Mouse (Mus musculus) forebrain, embryonic 11.5 days (tissue): ENCODE results near the gene Fuz. TPM values are rescaled to one million over a fixed set of nuclear protein-coding genes. Genes with fewer than 3 reads are reported as not detected.
"Not testable (repeated sequence)": the region's sequence is repeated elsewhere in the genome, so short reads cannot be mapped to it uniquely, and the experiment has no call there.

ENCODE experiments used
- ATAC-seq: fragments of 200-750 bp; cut with Nextera tagmentation; replicated peaks from 2 replicates; pipeline ENCODE4 v1.8.0; 2017; ENCODE audit warnings: moderate TSS enrichment; ENCODE audit not compliant: low FRiP score
- DNase-seq: peaks from one replicate; pipeline ENCODE4 v3.0.0-alpha.2; 2017; ENCODE audit warnings: low spot score
- H3K27ac ChIP-seq: fragments of 300-500 bp; sonication (generic); 2 replicates; pipeline ENCODE4 v1.5.1; 2014; ENCODE audit warnings: low read depth, low read length
- H3K27me3 ChIP-seq: fragments of 300-500 bp; sonication (generic); 2 replicates; pipeline ENCODE4 v1.6.1; 2014; ENCODE audit warnings: mild to moderate bottlenecking, low read length, mixed read lengths; ENCODE audit not compliant: control insufficient read depth, insufficient read depth
- H3K36me3 ChIP-seq: fragments of 300-500 bp; sonication (generic); 2 replicates; pipeline ENCODE4 v1.6.1; 2014; ENCODE audit warnings: mild to moderate bottlenecking, low read length, moderate library complexity, mixed read lengths; ENCODE audit not compliant: control insufficient read depth, insufficient read depth
- H3K4me1 ChIP-seq: fragments of 300-500 bp; sonication (generic); replicated peaks from 2 replicates; pipeline ENCODE4 v1.6.1; 2014; ENCODE audit warnings: low read length, mixed read lengths; ENCODE audit not compliant: control insufficient read depth, insufficient read depth
- H3K4me2 ChIP-seq: fragments of 300-500 bp; sonication (generic); 2 replicates; pipeline ENCODE4 v1.6.1; 2014; ENCODE audit warnings: low read depth, mild to moderate bottlenecking, low read length, moderate library complexity, mixed read lengths; ENCODE audit not compliant: severe bottlenecking
- H3K4me3 ChIP-seq: fragments of 300-500 bp; sonication (generic); 2 replicates; pipeline ENCODE4 v1.5.1; 2014; ENCODE audit warnings: low read depth, low read length
- H3K9ac ChIP-seq: fragments of 300-500 bp; sonication (generic); 2 replicates; pipeline ENCODE4 v1.6.1; 2014; ENCODE audit warnings: low read length
- H3K9me3 ChIP-seq: fragments of 300-500 bp; sonication (generic); 2 replicates; pipeline ENCODE4 v1.6.1; 2016; ENCODE audit warnings: low read length, mixed read lengths; ENCODE audit not compliant: control insufficient read depth
- WGBS: fragments of 180-500 bp; shearing (Covaris S2); extraction: QIAGEN DNeasy Blood & Tissue Kit; methylation state at CpG from one replicate; pipeline ENCODE4 v1.1.7; 2014; 5-methylcytosine and 5-hydroxymethylcytosine counted together
- polyA plus RNA-seq: library from polyadenylated mRNA; unstranded; fragments of >200 nt; fragmentation: Nextera tagmentation; extraction: Ambion mirVana; gene quantifications from 2 replicates; pipeline ENCODE4 v1.2.1, GENCODE M21; 2014

Gene Fuz
- polyA plus RNA-seq, 1 experiment from 2014 or later: 32.9 TPM

DNA sequence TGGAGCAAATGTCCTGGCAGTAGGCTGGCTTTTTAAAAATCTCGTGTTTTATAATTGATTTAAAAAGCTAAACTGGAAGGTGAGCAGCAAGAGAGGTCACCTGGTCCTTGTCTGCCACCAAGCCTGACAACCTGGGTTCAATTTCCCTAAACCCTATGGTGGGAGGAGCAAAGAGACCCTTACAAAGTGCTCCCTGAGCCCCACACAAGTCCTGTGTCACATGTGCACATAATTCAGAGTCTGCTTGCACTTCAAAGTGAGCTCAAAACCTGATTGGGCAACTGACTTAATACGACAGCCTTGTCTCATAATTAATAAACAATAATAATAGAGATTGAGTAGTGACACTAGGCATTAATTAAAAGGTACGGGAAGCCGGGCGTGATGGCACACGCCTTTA lies 25.3 kb upstream of the Fuz start:
- no peaks in the 10 kb centered on the region for H3K9me3 ChIP-seq
- H3K4me1 ChIP-seq: peaks cover 29% of the 10 kb centered on the region
- H3K27ac ChIP-seq: peak overlapping the region; percentile 100; the same call in 1 of the 2 replicates
- DNase-seq (no peak), ATAC-seq (no peak)
- H3K4me3 ChIP-seq: peak overlapping the region; percentile 99
- no peaks in the 10 kb centered on the region; the same call in 1 of the 2 replicates for H3K36me3 ChIP-seq
- WGBS: 85% methylated on average over 6 of the region's 6 CpGs
- peak overlapping the region; percentile 94; the same call in 1 of the 2 replicates for H3K4me2 ChIP-seq
- no peaks in the 10 kb centered on the region for H3K27me3 ChIP-seq
- H3K9ac ChIP-seq: no peak overlapping the region; the same call in 1 of the 2 replicates

DNA sequence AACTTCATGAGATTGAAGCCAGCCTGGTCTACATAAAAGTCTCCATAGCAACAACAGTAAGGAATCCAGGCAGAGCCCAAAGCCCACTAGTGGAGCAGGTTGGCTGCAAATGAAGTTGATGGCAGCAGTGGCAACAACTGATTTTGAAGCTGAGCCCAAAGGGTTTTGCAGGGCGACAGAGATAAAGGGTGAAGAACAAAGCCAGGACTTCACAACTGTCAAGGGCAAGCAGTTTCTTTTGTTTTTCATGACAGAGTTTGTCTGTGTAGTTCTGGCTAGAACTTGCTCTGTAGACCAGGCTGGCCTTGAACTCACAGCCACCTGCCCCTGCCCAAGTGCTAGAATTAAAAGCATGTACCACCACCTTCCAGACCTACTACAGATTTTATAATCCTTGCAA lies 24.7 kb upstream of the Fuz start:
- Histone ChIP-seq H3K27me3 (no peaks in the 10 kb centered on the region), H3K4me2 (no peak overlapping the region), H3K4me3 (no peak overlapping the region), H3K4me1 (peaks cover 25% of the 10 kb centered on the region), H3K9me3 (no peaks in the 10 kb centered on the region), H3K36me3 (no peaks in the 10 kb centered on the region), H3K9ac (no peak overlapping the region), H3K27ac (no peak overlapping the region)
- ATAC-seq (no peak), DNase-seq (no peak)
- WGBS: 42% methylated on average over 1 of the region's 1 CpGs

- WGBS: 94% methylated on average over 2 of the region's 2 CpGs
- not testable (repeated sequence) for H3K27me3 ChIP-seq, H3K4me2 ChIP-seq, DNase-seq, H3K36me3 ChIP-seq, H3K9ac ChIP-seq, H3K9me3 ChIP-seq, H3K27ac ChIP-seq, H3K4me3 ChIP-seq, ATAC-seq
- H3K4me1 ChIP-seq: peaks cover 19% of the 10 kb centered on the region
Measured at GRCm38 (mm10) chr7:44871774-44872173, 24.1 kb upstream of the Fuz start.

DNA sequence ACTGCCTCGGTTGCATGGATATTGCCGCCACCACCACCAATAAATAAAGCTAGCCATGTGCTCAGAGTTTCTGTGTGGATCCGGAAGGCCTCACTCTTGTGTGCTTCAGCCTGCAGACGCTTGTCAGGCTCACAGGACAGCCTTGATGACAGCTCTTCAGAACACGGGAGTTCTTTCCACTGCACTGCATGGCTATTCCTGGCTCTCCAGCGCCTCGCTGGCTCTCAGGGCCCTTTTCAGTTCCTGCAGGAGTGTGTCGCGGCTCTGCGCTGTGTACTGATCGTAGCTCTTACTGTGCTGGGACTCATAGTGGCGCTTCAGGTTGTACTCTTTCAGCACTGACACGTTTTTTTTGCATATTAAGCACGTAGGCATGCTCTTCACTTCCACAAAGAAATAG lies 18.0 kb upstream of the Fuz start:
- Histone ChIP-seq H3K4me1 (no peaks in the 10 kb centered on the region), H3K27ac (no peak overlapping the region), H3K27me3 (no peaks in the 10 kb centered on the region), H3K9ac (no peak overlapping the region), H3K4me2 (no peak overlapping the region), H3K36me3 (peaks cover 26% of the 10 kb centered on the region; the same call in 1 of the 2 replicates), H3K4me3 (no peak overlapping the region), H3K9me3 (no peaks in the 10 kb centered on the region)
- no peak for DNase-seq
- ATAC-seq: no peak
- 91% methylated on average over 14 of the region's 14 CpGs for WGBS

- H3K36me3 ChIP-seq: peaks cover 31% of the 10 kb centered on the region
- H3K4me2 ChIP-seq: no peak overlapping the region
- no peaks in the 10 kb centered on the region for H3K4me1 ChIP-seq
- no peak overlapping the region for H3K27ac ChIP-seq
- H3K27me3 ChIP-seq: no peaks in the 10 kb centered on the region
- H3K9ac ChIP-seq: no peak overlapping the region
- no peak overlapping the region for H3K4me3 ChIP-seq
- DNase-seq (no peak), ATAC-seq (no peak)
- 94% methylated on average over 3 of the region's 3 CpGs for WGBS
- no peaks in the 10 kb centered on the region for H3K9me3 ChIP-seq
Measured at GRCm38 (mm10) chr7:44883036-44883435, 12.8 kb upstream of the Fuz start.

GRCm38 (mm10) chr7:44884637-44885036 lies 11.2 kb upstream of the Fuz start:
- WGBS: 97% methylated on average over 5 of the region's 5 CpGs
- DNase-seq (no peak), ATAC-seq (no peak)

DNA sequence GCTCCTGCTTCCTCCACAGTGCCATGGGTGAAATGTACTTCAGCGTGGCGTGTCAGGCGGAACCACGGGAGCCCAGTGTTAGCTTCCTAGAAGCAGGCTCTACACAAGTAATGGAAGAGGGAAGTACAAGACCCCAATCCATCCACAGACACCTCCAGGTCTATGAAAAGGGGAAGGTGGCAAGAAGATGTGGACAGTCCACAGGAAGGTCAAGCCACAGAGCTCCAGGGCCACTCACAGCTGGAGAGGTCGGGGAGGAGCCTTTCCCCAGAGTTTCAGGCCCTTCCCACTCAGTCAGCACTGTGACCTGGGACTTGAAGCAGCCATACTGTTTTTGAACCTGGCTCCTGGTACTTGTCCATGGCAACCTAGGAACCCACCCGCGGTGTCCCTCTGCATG lies 8.9 kb upstream of the Fuz start:
- no peak for ATAC-seq
- WGBS: 90% methylated on average over 7 of the region's 7 CpGs
- H3K4me3 ChIP-seq: no peak overlapping the region
- H3K9me3 ChIP-seq: no peaks in the 10 kb centered on the region
- no peak overlapping the region for H3K27ac ChIP-seq
- DNase-seq: no peak
- peaks cover 9% of the 10 kb centered on the region for H3K4me1 ChIP-seq
- peaks cover 14% of the 10 kb centered on the region for H3K36me3 ChIP-seq
- H3K4me2 ChIP-seq: no peak overlapping the region
- no peak overlapping the region for H3K9ac ChIP-seq
- H3K27me3 ChIP-seq: no peaks in the 10 kb centered on the region

More at GRCm38 (mm10) chr7:44884637-44885036, 11.2 kb upstream of the Fuz start:
- H3K9me3 ChIP-seq: no peaks in the 10 kb centered on the region
- H3K4me3 ChIP-seq: no peak overlapping the region
- no peaks in the 10 kb centered on the region for H3K27me3 ChIP-seq
- no peak overlapping the region for H3K4me2 ChIP-seq
- no peak overlapping the region for H3K9ac ChIP-seq
- H3K27ac ChIP-seq: no peak overlapping the region
- no peaks in the 10 kb centered on the region for H3K4me1 ChIP-seq
- H3K36me3 ChIP-seq: peaks cover 21% of the 10 kb centered on the region

DNA sequence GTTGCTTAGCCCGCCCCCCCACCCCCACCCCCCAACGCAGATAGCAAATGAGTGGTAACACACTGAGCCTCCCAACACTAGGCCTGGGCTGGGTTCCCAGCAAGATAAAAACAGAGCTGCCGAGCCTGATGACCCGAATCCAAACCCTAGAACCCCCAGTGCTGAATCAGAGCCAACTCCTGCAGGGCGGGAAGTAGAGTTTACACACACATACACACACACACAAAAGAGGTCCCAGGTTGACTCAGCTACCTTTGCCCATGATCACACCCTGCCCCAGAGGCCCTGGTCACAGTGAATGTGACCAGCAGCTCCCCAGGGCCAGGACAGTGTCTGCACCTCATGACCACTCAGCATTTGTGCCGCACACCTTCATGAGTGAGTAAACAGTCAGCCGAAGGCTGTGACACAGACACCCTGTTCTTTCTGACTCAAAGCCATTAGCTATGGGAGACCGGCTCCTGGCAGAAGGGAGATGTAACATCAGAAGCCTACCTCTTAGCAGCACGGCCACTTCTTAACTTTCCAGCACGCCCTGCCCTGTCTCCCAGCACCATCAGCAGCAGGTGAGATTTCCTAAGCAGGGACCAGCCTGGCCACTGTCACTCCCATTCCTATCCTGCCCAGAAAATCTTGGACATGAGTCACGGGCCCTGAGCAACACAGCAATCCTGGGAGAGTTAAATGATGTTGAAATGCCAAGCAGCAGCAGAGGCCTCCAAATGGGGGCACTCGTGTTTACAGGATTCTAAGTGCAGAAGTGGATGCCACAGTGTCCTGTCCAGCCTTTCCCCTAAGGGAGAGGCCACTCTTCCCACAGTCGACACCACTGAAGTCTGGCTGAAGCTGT lies 7.4 kb upstream of the Fuz start:
- Histone ChIP-seq H3K9me3 (no peaks in the 10 kb centered on the region), H3K27ac (no peak overlapping the region), H3K36me3 (peaks cover 9% of the 10 kb centered on the region), H3K4me1 (peaks cover 13% of the 10 kb centered on the region), H3K4me3 (no peak overlapping the region), H3K27me3 (no peaks in the 10 kb centered on the region), H3K9ac (no peak overlapping the region; the same call in 1 of the 2 replicates), H3K4me2 (no peak overlapping the region)
- no peak for ATAC-seq
- WGBS: 92% methylated on average over 13 of the region's 13 CpGs
- no peak for DNase-seq

DNA sequence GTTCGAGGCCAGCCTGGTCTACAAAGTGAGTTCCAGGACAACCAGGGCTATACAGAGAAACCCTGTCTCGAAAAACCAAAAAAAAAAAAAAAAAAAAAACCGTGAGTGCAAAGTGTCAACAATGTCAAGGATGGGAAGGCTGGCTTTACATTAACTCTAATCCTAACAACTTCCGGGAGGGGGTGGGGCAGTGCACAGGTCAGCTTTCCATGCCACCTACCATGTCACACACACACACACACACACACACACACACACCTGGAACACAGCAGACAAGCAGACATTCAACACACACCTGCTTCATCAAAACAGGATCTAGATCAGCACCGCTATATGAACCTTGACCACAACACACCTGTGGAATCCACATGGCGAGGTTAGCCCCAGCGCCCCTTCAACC lies 5.7 kb upstream of the Fuz start:
- DNase-seq: no peak
- no peak overlapping the region for H3K27ac ChIP-seq
- H3K4me3 ChIP-seq: no peak overlapping the region
- no peak overlapping the region; the same call in 1 of the 2 replicates for H3K9ac ChIP-seq
- H3K36me3 ChIP-seq: peaks cover 2% of the 10 kb centered on the region; the same call in 1 of the 2 replicates
- H3K9me3 ChIP-seq: no peaks in the 10 kb centered on the region
- no peak for ATAC-seq
- peaks cover 25% of the 10 kb centered on the region for H3K4me1 ChIP-seq
- H3K27me3 ChIP-seq: no peaks in the 10 kb centered on the region
- no peak overlapping the region for H3K4me2 ChIP-seq
- WGBS: 95% methylated on average over 6 of the region's 7 CpGs
